Mouse (Mus musculus) embryonic facial prominence, embryonic 15.5 days (tissue): Measurements from ENCODE around the gene Borcs7. TPM values are rescaled to one million over a fixed set of nuclear protein-coding genes. Genes with fewer than 3 reads are reported as not detected.

ENCODE experiments used
- ATAC-seq: fragments of 200-750 bp; cut with Nextera tagmentation; 2 replicates; pipeline ENCODE4 v1.8.0; 2017; ENCODE audit warnings: low read depth, moderate TSS enrichment; ENCODE audit not compliant: insufficient number of reproducible peaks, low FRiP score, low TSS enrichment
- H3K27ac ChIP-seq: fragments of 300-500 bp; sonication (generic); replicated peaks from 2 replicates; pipeline ENCODE4 v1.5.1; 2015; ENCODE audit warnings: mild to moderate bottlenecking, inconsistent platforms
- H3K27me3 ChIP-seq: fragments of 300-500 bp; sonication (generic); 2 replicates; pipeline ENCODE4 v1.6.1; 2015; ENCODE audit warnings: inconsistent platforms
- H3K36me3 ChIP-seq: fragments of 300-500 bp; sonication (generic); 2 replicates; pipeline ENCODE4 v1.6.1; 2015; ENCODE audit warnings: mild to moderate bottlenecking, inconsistent platforms
- H3K4me1 ChIP-seq: fragments of 300-500 bp; sonication (generic); 2 replicates; pipeline ENCODE4 v1.6.1; 2015; ENCODE audit warnings: inconsistent platforms
- H3K4me2 ChIP-seq: fragments of 300-500 bp; sonication (generic); replicated peaks from 2 replicates; pipeline ENCODE4 v1.6.1; 2015; ENCODE audit warnings: mild to moderate bottlenecking, inconsistent platforms
- H3K4me3 ChIP-seq: fragments of 300-500 bp; sonication (generic); replicated peaks from 2 replicates; pipeline ENCODE4 v1.5.1; 2015; ENCODE audit warnings: mild to moderate bottlenecking, inconsistent platforms
- H3K9ac ChIP-seq: fragments of 300-500 bp; sonication (generic); 2 replicates; pipeline ENCODE4 v1.6.1; 2015; ENCODE audit warnings: inconsistent platforms
- H3K9me3 ChIP-seq: fragments of 300-500 bp; sonication (generic); replicated peaks from 2 replicates; pipeline ENCODE4 v1.6.1; 2016; ENCODE audit warnings: inconsistent platforms
- WGBS: fragments of 180-500 bp; shearing (Covaris S2); methylation state at CpG from one replicate; pipeline ENCODE4 v1.1.7; 2015; 5-methylcytosine and 5-hydroxymethylcytosine counted together
- polyA plus RNA-seq: library from polyadenylated mRNA; unstranded; fragments of >200 nt; fragmentation: Nextera tagmentation; extraction: Ambion mirVana; gene quantifications from 2 replicates; pipeline ENCODE4 v1.2.1, GENCODE M21; 2015

Gene Borcs7
- polyA plus RNA-seq, 1 experiment from 2014 or later, result 16.3 TPM

DNA sequence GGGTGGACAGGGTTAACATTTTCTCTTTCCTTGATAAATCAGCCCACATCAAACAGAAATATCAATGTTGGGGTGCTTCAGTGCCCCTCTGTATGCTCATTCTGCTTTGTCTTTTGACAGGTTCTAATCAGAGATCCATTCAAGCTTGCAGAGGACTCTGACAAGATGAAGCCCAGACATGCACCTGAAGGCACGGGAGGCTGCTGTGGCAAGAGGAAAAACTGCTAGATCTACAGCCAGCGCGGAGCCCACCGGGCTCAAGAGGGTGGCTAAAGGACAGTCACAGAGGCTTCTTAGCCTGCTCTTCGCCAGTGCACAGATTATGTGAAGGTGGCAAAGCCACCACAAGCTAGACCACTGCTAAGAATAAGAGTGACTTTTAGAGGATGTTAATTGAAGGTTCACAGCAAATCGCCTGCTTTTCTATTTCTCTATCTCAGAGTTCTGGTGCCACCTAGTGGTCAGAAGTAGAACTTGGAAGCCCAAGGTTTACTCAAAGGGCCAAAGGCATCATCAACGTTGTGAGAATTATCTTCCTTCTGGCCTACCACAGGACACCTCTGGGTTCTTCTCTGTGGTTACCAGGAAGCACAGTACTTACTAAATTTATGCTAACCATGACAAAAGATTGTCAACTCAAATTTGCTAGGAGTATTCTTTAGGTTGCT is 50.8 kb downstream of the Borcs7 start:
- Histone ChIP-seq H3K4me1 (no peaks in the 10 kb centered on the region), H3K27me3 (no peaks in the 10 kb centered on the region), H3K27ac (no peak overlapping the region), H3K36me3 (no peaks in the 10 kb centered on the region), H3K4me3 (no peak overlapping the region), H3K9me3 (no peaks in the 10 kb centered on the region), H3K4me2 (no peak overlapping the region), H3K9ac (no peak overlapping the region)
- WGBS, result 51% methylated on average over 7 of the region's 7 CpGs
- ATAC-seq, result no peak

DNA sequence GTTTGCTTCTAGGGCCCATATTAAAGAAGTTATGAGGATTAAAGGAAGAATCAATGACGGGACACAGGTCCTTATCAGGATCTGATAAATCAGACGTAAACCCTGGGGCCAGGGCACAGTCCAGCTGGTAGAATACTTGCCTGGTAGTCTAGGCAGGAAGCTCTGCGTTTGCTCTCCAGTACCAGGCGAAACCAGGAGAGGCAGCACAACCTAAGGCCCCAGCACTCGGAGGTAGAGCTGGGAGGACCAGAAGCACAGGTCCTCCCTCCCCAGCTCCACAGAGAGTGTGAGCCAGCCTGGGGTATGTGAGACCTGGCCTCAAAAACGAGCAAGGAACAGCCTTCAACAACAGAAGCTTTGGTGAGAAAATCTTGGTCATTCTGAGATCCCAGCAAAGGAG is 51.9 kb downstream of the Borcs7 start:
- Histone ChIP-seq H3K4me3 (no peak overlapping the region), H3K27ac (no peak overlapping the region), H3K36me3 (no peaks in the 10 kb centered on the region), H3K9ac (no peak overlapping the region), H3K27me3 (no peaks in the 10 kb centered on the region), H3K4me1 (no peaks in the 10 kb centered on the region), H3K4me2 (no peak overlapping the region), H3K9me3 (no peaks in the 10 kb centered on the region)
- WGBS, result 35% methylated on average over 6 of the region's 6 CpGs
- no peak for ATAC-seq

DNA sequence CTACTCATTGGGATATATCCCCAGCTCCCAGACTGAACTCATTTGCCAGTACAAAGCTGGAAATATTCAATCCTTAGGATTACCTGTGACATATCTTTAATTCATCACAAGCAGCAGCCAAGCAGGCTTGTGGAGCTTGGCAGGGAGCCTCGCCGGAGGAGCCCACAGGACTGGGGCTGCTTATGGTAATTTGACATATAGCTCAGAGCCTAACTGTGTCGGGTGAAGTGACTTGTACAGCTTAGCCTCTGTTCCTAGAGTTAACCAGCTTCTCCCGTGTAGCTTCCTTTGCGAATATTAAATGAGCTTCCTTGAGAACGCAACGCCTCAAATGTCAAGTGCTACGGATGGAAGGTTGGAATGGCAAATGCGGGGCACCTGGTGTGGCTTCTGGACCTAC is 55.0 kb downstream of the Borcs7 start:
- Histone ChIP-seq H3K4me2 (no peak overlapping the region), H3K27me3 (no peaks in the 10 kb centered on the region), H3K4me1 (no peaks in the 10 kb centered on the region), H3K36me3 (no peaks in the 10 kb centered on the region), H3K27ac (no peak overlapping the region), H3K9ac (no peak overlapping the region), H3K9me3 (no peaks in the 10 kb centered on the region), H3K4me3 (no peak overlapping the region)
- WGBS, result 58% methylated on average over 9 of the region's 9 CpGs
- ATAC-seq, result no peak

DNA sequence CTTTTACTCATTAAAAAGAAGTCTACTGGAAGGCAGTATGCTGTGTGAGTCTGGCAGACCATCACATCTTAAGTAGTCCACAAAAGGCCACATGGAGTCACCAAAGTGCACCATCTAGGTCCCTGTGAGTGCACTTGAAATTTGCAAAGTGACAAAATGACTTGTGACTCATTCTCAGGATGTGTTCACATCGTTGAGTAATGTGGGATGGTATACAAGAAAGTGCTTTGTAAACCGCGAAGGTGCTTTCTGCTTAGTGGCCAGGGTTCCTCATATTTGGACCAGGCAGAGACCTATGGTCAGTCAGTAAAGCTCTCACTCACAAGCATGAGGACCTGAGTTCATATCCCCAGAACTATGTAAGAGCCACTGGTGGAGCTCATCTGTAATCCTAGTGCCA is 58.1 kb downstream of the Borcs7 start:
- WGBS, result 86% methylated on average over 3 of the region's 3 CpGs
- ATAC-seq, result no peak
- no peak overlapping the region for H3K27ac ChIP-seq
- H3K4me3 ChIP-seq, result no peak overlapping the region
- no peaks in the 10 kb centered on the region for H3K36me3 ChIP-seq
- no peaks in the 10 kb centered on the region for H3K27me3 ChIP-seq
- no peak overlapping the region for H3K9ac ChIP-seq
- H3K9me3 ChIP-seq, result no peaks in the 10 kb centered on the region
- no peaks in the 10 kb centered on the region for H3K4me1 ChIP-seq
- H3K4me2 ChIP-seq, result no peak overlapping the region

DNA sequence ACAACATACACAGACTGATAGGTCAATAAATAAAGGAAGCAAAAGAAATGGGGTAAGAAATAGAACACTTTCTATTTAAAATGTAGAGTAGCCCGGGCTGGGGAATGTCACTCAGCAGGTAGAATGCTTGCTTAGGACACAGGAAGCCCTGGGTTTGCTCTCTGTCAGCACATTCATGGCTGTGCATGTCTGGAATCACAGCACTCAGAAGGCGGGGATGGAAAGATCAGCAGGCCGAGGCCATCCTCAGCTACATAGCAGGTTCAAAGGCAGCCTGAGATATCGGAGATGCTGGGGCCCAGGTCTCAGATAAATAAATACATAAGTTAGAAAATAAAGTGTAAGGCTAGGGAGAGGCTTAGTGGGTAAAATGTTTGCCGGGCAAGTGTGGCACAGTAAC is 62.5 kb downstream of the Borcs7 start:
- Histone ChIP-seq H3K4me3 (no peak overlapping the region), H3K27ac (no peak overlapping the region), H3K9ac (no peak overlapping the region), H3K4me1 (no peaks in the 10 kb centered on the region), H3K9me3 (no peaks in the 10 kb centered on the region), H3K4me2 (no peak overlapping the region), H3K36me3 (no peaks in the 10 kb centered on the region), H3K27me3 (no peaks in the 10 kb centered on the region)
- no peak for ATAC-seq
- WGBS, result 77% methylated on average over 5 of the region's 5 CpGs

Other genes starting within 250 kb of the Borcs7 start
- 20.7 and 21.7 TPM in 2 replicates for gene Trim8, start 188.2 kb upstream of the Borcs7 start, polyA plus RNA-seq
- gene Arl3, start 116.7 kb upstream of the Borcs7 start, polyA plus RNA-seq, result 149 TPM in 2 replicates
- 21.8 and 21.9 TPM in 2 replicates for gene Sfxn2, start 116.5 kb upstream of the Borcs7 start, polyA plus RNA-seq
- 50.1 and 55.2 TPM in 2 replicates for gene Wbp1l, start 90.8 kb upstream of the Borcs7 start, polyA plus RNA-seq
- gene Cyp17a1, start 16.7 kb upstream of the Borcs7 start, polyA plus RNA-seq, result 1.1 and 2.3 TPM in 2 replicates
- 25.1 TPM in 2 replicates for gene As3mt, start 17.6 kb downstream of the Borcs7 start, polyA plus RNA-seq
- 3.6 and 4.1 TPM in 2 replicates for gene Cnnm2, start 71.7 kb downstream of the Borcs7 start, polyA plus RNA-seq